Mouse (Mus musculus) colon, adult 2 months (tissue): ENCODE measurements around the gene Setdb1. TPM values are rescaled to one million over a fixed set of nuclear protein-coding genes. Genes with fewer than 3 reads are reported as not detected.

Source experiments
- polyA plus RNA-seq: library from polyadenylated mRNA; depleted of rRNA; stranded (reverse); fragments of >200 nt; gene quantifications from 2 replicates; pipeline ENCODE4 v1.2.3, GENCODE M21; 2012; rRNA removed

Setdb1 gene
- polyA plus RNA-seq = 8.3 and 8.7 TPM in 2 replicates

GRCm38 (mm10) chr3:95356701-95357449 is at the start of gene Setdb1:
Gene Setdb1, minus strand, starts transcription at chr3:95357202.

GRCm38 (mm10) chr3:95402741-95403140 is 45.7 kb upstream of the Setdb1 start, which contains the start of gene 4930558C23Rik:
Gene 4930558C23Rik, minus strand, starts transcription at chr3:95402841.

GRCm38 (mm10) chr3:95314486-95315093 is 42.4 kb downstream of the Setdb1 start, which contains the start of gene Cers2:
Gene Cers2, plus strand, starts transcription at chr3:95314791.

GRCm38 (mm10) chr3:95307100-95307499 is 49.9 kb downstream of the Setdb1 start, which contains the start of gene Anxa9:
Gene Anxa9, minus strand, starts transcription at chr3:95307176.

GRCm38 (mm10) chr3:95281216-95282126 is 75.5 kb downstream of the Setdb1 start, which contains the start of the genes Mindy1 and Prune1:
Gene Mindy1, plus strand, starts transcription at chr3:95281345.
Gene Prune1, minus strand, starts transcription at chr3:95282076.

Other genes starting within 250 kb of the Setdb1 start
- gene Vps72, start 246.2 kb downstream of the Setdb1 start, polyA plus RNA-seq = 68.0 and 78.0 TPM in 2 replicates
- 0.93 and 1.5 TPM in 2 replicates for gene Tmod4, start 232.7 kb downstream of the Setdb1 start, polyA plus RNA-seq
- gene Scnm1, start 223.2 kb downstream of the Setdb1 start, polyA plus RNA-seq = 26.0 and 28.9 TPM in 2 replicates
- 4.3 and 5.4 TPM in 2 replicates for gene Lysmd1, start 223.1 kb downstream of the Setdb1 start, polyA plus RNA-seq
- gene Tnfaip8l2, start 214.8 kb downstream of the Setdb1 start, polyA plus RNA-seq = 8.8 and 9.7 TPM in 2 replicates
- gene Sema6c, start 196.7 kb downstream of the Setdb1 start, polyA plus RNA-seq = 5.5 and 7.0 TPM in 2 replicates
- 7.3 and 7.6 TPM in 2 replicates for gene Gabpb2, start 139.3 kb downstream of the Setdb1 start, polyA plus RNA-seq
- gene Cdc42se1, start 128.5 kb downstream of the Setdb1 start, polyA plus RNA-seq = 45.1 and 48.4 TPM in 2 replicates
- gene Mllt11, start 125.0 kb downstream of the Setdb1 start, polyA plus RNA-seq = 15.7 and 16.9 TPM in 2 replicates
- gene Gm128, start 115.6 kb downstream of the Setdb1 start, polyA plus RNA-seq = 0.51 and 0.64 TPM in 2 replicates
- gene Bnipl, start 106.0 kb downstream of the Setdb1 start, polyA plus RNA-seq = 5.2 and 5.5 TPM in 2 replicates
- 141 and 163 TPM in 2 replicates for gene Mindy1, start 75.9 kb downstream of the Setdb1 start, polyA plus RNA-seq
- gene Prune1, start 75.1 kb downstream of the Setdb1 start, polyA plus RNA-seq = 10.7 and 12.5 TPM in 2 replicates
- gene Anxa9, start 50.0 kb downstream of the Setdb1 start, polyA plus RNA-seq = 1.3 and 1.5 TPM in 2 replicates
- 47.5 and 48.1 TPM in 2 replicates for gene Cers2, start 42.4 kb downstream of the Setdb1 start, polyA plus RNA-seq
- gene 4930558C23Rik, start 45.6 kb upstream of the Setdb1 start, polyA plus RNA-seq = not detected in 2 replicates
- 26.7 and 27.6 TPM in 2 replicates for gene Arnt, start 77.2 kb upstream of the Setdb1 start, polyA plus RNA-seq
- 2.6 and 3.4 TPM in 2 replicates for gene Ctsk, start 142.1 kb upstream of the Setdb1 start, polyA plus RNA-seq
- gene Ctss, start 169.6 kb upstream of the Setdb1 start, polyA plus RNA-seq = 59.5 and 69.0 TPM in 2 replicates
- not detected in 2 replicates for gene Hormad1, start 202.5 kb upstream of the Setdb1 start, polyA plus RNA-seq
- gene Golph3l, start 231.7 kb upstream of the Setdb1 start, polyA plus RNA-seq = 23.7 and 40.0 TPM in 2 replicates